Mouse (Mus musculus) thymus, postnatal 14 days (tissue): ENCODE measurements around the gene Hivep2.
A peak's percentile ranks its signal among the peaks of the same experiment; 100 is the strongest.

ENCODE experiments used
- DNase-seq: peaks from one replicate; pipeline ENCODE4 v3.0.0; 2021

Hivep2 gene

DNA sequence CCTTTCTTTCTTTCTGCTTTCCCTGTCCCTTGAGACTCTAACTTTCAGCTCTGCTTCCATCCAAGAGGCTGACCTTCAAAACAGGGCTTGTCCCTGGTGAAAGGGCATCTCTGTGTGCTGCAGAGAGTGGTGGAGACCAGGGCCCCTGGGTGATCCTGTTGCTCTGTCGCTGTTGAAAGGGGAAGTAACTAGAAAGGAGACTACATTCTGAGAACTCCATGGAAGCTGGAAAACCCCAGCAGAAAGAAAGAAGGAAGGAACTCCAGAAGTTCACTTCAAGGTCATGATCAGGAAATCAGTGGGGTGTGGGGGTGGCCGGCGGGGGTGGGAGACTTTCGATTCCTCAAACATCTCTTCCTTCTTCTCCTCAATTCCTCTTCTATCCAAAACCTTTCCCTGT is 208.2 kb downstream of the Hivep2 start:
- DNase-seq, result no peak

DNA sequence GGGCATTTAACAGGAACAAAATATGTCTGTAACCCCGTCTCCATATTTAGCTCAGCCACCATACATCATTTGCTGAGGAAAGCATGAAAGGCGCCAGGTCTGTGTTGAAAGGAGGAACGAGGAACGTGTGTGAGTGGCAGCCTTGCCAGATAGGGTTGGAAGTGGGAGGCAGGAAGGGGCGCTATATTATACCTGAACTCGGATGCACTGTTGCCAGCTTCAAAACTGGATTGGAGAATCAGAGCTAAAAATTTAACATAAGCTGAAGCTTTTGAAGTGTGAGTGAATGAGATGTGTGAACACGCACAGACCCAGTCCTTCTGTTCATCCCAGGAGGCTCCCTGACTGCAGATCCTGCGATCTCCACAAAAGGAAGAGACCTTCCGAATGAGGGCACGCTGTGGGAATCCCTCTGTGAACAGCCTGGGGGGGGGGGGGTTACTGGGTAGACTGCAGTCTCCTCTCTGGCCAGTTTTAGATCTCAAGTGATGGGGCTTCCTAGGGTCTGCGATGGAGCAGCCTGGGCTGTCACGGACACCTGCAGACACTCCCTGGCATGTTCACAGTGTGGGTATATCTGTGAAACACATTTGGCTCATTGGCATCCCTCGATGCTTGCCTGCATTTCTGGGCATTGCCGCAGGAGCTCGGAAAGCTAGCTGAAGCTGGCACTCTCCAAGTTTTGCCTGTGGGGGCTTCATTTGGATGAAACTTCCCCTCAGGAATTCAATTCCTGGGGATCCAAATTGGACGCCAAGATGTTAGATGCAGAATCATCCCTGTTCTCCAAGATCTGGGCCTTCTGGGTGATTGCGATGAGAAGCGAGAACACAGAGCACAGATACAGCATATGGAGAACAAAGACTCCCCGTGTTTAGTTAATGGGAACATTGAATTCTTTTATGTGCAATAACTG is 213.8 kb downstream of the Hivep2 start:
- DNase-seq, result no peak

- DNase-seq, result no peak
Observed at GRCm38 (mm10) chr10:14186352-14186976, 220.6 kb downstream of the Hivep2 start.

DNA sequence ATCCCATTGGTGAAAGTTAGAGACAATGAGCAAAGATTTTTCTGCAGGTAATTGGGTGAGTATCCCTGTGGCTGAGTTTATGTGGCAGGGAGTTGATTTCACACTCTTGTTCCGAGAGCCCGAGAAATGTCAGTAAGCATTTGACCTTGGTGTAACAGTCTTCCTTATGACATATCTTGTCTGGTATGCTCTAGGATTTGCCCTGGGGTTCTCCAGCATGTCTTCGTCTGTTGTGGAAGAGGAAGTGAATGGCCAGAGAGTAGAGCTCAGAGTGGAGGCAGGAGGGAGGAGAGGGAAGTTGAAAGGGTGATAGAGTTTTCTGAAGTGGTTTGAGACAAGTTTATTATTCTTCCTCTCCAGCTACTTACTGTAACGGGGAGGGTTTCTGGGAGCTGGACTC is 223.2 kb downstream of the Hivep2 start:
- DNase-seq, result no peak

DNA sequence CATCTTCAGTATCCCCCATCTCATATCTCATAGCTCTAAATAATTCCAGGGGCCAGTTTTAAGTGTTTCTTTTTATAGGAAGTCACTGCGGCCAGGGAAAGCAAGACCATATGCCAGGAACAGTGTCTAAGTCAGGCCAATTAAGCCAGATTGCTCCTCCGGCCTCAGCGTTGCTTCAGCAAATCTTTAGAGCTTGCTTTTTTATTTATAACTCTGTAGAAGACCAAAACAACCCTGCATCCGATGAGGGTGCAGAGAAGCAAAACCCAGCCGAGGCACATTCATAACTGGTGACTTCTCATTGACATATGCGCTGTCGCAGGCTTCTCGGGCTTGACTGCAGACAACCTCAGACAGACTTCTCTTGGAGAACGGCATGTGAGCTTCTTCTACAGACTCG is 225.3 kb downstream of the Hivep2 start:
- DNase-seq, result no peak

DNA sequence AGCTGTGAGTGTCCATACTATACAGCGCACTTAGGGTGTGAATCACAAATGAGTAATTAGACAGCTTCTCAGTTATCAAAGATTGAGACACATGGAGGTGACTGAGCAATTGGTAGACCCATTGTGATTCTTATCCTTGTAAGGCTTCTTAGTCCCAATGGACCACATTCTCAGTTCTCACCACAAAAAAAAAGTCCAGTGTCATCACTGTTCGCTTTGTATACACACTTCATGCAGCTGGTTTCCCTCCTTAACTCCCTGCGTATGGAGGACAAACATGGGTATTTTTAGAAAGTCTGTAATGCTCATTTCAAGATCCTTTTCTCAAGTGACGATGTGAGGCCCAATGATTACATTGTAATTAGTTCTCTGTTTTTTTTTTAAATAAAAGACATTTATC is 226.3 kb downstream of the Hivep2 start:
- DNase-seq, result no peak

DNA sequence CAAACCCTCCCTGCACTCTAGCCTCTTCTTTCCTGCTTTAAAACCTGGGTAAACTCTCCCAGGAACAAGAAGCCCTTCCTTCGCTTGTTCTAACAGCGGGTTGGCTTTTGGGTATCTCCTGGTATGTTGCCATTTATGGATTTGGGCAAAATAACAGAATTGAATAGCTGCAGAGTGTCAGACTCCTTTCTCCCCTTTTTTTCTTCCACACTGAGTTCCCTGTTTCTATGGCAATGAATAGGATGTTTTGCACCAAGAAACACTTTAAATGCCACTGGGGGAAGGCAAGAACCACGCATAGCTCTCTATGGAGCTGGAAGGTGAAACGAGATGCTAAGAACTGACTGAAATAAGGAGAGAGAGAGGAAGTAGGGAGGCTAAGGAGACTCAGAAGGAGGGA is 227.8 kb downstream of the Hivep2 start:
- DNase-seq, result no peak

DNA sequence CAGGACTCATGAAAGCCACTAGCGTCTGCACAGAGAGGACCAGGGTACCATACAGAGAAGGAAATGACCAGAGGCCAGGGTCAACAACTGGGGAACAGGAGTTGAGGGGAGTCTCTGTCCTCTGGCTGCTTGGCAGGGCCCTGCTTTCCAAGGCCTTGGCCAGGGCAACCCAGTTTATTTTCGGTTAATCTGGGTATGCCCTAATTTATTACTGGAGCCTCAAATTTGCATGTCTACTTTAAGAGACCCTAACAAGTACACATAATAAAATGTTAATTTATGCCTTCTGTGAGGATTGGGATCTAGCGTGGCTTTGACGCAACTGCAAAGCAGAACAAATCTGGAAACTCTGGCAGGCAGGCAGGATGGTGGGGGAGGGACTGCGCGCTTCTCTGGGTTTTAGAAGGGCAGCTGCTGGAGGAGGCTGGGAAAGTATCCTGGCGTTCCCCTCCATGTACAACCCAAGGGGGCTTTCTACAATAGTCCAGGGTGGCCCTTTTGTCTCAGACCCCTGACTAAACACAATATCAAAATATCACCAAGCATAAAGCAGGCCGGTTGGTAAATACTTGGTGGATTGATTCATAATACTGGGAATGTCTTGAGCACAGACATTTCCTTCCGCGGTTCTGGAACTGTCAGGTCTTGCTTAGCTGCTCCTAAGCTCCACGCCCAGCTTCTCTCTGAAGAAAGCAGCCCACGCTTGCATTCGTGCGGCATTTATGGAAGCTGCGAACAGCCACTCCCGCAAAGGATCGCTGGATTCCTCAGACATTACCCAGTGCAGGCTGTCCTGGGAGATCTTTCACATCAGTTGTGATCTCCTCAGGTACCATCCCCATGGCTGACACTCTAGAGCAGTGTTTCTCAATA is 230.1 kb downstream of the Hivep2 start:
- DNase-seq, result no peak

GRCm38 (mm10) chr10:14196785-14197184 is 230.9 kb downstream of the Hivep2 start:
- DNase-seq, result no peak

GRCm38 (mm10) chr10:14197261-14197660 is 231.4 kb downstream of the Hivep2 start:
- DNase-seq, result peak; percentile 19

GRCm38 (mm10) chr10:14199332-14199731 is 233.5 kb downstream of the Hivep2 start:
- DNase-seq, result no peak

GRCm38 (mm10) chr10:14200310-14200709 is 234.4 kb downstream of the Hivep2 start:
- peak; percentile 45 for DNase-seq
